Mouse (Mus musculus) urinary bladder, postnatal 36 days (tissue): ENCODE measurements around the gene Pvrig.
"Not testable (repeated sequence)": the region's sequence is repeated elsewhere in the genome, so short reads cannot be mapped to it uniquely, and the experiment has no call there.

Experiments used
- DNase-seq, 2 experiments: peaks; one replicate each; pipeline ENCODE4 v3.0.0; 2022; ENCODE audit warnings: low spot score in 2 of 2, mixed read lengths in 1 of 2

The Pvrig gene

DNA sequence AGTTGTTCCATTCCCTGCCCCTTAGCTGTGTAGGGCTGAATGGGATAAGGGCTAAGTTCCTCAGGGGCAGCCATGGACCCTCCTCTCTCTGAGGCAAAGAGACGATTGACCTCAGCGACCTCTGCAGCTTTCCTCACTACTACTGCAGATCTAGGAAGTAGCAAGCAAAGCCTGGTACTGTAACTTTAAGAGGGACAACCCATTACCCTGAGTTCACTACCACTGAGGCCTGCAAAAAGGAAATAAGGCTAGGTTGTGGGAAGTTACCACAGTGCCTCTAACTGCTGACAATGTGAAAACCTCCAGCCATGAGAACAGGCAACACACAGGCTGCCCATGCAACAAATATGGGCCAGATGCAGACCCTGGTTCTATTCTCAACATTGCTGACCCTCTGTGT lies at the start of gene Pvrig:
Gene Pvrig (plus strand): TSS at position 301 of the 400 bp plus-strand sequence.
- no peak for DNase-seq

DNA sequence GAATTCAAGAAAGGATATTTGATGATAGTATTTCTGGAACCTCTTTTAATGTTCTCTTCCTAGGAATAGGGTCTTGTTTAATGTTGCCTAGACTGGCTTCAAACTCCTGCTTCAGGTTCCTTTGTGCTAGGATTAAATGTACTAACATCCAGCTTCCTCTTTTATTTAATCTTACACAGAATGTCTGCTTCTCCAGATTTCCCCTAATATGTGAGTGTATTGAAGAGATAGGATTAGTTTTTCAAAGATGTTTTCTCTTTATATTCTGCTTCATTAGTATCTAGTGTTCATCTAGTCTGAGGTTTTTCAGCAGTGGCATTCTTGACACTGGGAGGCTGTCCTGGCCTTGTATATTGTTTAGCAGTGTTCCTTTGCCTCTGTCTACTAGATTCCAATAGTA lies 47.6 kb upstream of the Pvrig start:
- no peak for DNase-seq

DNA sequence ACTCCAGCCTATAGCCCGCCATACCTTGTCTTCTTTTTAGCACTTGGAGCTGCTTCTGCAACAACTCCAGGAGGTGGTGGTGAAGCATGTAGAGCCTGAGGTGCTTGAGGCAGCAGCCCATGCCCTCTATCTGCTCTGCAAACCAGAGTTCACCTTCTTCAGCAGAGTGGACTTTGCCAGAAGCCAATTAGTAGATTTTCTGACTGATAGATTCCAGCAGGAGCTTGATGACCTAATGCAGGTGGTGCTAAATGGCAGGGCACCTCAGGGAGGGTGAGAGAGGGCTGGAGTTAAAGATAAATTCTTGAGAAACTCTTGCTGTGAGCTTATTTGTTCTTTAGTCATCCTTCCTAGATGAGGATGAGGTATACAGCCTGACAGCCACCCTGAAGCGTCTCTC lies 42.1 kb upstream of the Pvrig start:
- DNase-seq = no peak

DNA sequence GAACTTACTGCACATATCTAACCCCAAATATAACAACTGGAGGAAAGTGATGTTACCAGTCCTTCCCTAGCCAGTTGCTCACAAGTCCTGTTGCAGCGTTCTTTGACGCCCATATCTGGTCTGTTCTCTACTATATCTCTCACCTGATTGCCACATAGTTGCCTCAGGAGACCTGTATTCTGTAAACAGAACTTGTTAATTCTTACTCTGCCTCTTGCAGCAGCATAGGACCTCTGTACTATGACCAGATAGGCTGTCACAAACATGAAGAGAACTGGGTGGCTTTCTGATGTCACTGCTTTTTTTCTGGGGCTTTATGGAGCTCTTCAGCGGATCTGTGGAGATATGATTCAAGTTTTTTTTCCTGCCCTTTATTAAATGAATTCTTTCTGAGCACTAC lies 29.0 kb upstream of the Pvrig start:
- no peak for DNase-seq

DNA sequence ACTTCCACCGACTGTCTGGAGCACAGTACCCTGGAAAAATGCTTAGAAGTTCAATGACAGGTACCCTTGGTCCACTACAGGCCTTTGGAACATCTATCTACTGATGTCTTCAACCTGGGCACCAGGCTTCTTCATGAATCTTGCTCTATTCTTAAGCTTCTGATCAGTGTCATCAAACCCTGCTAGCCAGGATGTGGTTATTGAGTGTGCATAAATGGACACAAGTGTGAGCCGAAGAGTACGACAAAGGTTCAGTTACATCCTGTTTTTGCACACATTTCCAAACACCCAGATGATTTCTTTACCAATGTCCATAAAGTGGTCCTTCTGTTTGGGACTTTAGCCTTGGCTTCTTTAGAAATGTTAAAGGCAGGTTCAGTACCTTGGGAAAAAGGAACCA lies 1.5 kb downstream of the Pvrig start:
- no peak for DNase-seq

DNA sequence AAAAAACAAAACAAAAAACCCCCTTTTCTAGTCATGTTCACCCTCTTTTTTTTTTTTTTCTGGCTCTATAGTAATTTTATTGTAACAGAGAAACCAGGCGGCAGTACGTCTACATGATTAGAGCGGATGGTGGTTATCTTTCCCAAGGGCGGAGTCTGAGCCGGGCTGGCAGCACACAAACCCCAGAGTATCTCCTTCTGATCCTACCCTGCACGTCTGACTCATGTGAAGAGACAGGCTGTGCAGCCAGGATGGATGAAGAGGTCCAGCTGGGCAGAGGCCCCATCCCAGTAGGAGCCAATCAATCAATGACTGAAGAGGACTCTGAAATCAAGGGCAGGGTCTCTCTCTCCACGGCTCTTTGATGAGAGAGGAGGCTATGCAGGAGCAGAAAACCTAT lies 21.4 kb downstream of the Pvrig start:
- not testable (repeated sequence) for DNase-seq

DNA sequence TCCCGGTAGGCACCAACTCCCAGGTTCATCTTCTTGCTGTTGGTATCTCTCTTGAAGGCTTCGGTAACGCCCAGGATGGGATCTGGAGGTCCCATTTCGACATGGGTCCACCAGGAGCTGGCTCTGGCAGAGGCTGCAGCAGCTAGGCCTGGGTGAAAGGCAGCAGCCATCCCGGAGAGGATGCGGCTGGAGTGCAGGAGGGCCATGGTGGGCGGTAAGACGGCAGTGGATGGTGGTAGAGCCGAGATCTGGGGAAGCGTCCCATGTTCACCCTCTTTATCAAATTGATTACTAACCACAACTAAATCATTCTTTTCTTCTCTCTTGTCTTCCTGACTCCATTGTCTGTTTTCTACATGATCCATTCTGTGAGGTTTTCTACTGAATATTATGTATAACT lies 23.6 kb downstream of the Pvrig start:
- DNase-seq = not testable (repeated sequence)
